Mouse (Mus musculus) monocyte, adult 2 months (primary cell): ENCODE data around the gene Tab1.
A peak's percentile ranks its signal among the peaks of the same experiment; 100 is the strongest.

Experiments used
- DNase-seq, 2 experiments: peaks; one replicate each; pipeline ENCODE4 v3.0.0; 2022; ENCODE audit warnings: low spot score in 2 of 2, low read depth in 1 of 2

Tab1 gene

DNA sequence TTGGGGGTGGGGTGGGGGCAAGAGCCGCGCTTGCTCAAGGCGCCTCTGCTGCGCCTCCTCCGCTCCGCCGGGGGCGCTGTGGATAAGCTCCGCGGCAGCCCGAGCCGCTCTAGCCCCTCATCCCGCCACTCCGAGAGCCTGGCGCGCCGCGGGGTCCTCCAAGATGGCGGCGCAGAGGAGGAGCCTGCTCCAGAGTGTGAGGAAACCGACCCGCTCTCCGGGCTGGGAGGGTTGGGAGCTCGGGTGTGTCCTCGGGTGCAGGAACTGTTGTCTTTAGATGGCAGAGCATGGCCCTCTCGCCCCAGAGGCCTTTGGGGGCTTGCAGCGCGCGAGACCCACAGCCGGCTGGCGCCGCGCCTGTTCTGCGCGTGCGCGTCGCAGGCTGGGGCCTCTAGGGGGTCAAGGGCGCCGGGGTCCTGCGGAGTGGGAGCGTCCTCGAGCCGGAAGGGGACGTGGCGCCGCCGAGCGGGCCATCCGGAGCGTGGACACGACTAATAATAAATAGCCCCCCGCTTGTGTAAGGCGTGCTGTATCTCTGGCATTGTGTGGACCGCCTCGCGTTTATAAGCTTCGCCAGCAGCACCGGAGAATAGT, at the start of gene Tab1:
Gene Tab1, plus strand, starts transcription at position 135 of the 594 bp plus-strand sequence.
- DNase-seq, result peak; percentile 68 to 82

DNA sequence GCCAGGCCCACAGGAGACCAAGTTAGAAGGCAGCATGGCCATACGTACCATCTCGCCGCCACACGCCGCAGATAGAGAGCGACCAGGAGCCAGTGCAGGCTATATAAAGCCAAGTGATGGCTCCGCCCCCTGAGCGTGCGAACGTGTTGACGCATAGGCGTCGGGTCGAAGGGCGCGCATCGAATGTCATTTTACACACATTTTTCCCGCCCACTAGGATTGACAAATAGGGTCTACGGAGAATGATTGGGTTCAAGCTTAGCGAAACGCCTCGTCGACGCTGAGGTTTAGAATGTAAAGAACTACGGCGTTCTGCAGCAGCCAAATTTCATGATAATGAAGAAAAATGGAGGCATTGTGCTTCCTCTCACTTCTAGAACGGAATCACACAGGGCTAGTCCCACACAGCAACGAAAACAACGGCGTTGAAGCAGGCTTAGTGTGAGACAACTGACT, 49.6 kb upstream of the Tab1 start:
- DNase-seq, result peak; percentile 97 to 98

DNA sequence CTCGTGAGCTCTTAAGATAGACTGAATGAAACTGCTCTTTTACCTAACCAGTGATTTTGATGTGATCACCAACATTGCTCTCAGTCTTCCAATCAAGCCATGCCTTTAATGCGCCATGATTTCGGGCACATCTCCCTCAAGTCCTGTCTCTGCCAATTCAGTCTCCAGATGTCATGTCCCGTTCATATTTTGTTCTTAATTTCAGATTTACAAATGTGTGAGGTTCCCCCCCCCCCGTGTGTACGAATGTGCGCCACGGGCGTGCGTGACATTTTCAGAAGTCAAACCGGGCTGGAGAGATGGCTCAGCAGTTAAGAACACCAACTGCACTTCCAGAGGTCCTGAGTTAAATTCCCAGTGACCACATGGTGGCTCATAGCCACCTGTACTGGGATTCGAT, 49.2 kb upstream of the Tab1 start:
- no peak for DNase-seq

DNA sequence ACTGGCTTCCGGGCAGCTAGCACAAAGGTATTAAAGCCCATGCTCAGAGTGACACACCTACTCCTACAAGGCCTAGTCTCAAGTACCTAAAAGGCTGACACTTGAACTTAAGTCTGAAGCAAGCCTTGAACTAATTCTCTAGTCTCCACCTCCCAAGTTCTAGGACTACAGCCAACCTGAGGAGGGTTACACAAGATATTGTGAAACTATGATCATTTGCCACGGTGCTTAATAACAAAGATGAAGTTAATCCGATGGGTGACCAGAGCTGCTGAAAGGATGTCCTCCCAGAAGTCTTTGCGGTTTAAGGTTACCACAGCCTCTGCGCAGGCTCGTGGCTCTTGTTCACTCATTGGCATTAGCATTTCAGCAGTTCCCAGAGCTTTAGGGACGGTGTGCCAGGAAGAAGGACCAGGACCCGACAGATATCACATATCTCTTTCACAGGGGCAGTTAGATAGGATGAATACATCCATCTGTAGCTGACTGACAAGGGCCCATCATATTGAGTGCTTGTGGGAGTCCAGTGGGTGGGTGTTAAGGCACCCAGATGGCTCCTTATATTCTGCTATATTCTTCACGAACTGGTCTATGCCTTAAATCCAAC, 45.4 kb upstream of the Tab1 start:
- no peak for DNase-seq

DNA sequence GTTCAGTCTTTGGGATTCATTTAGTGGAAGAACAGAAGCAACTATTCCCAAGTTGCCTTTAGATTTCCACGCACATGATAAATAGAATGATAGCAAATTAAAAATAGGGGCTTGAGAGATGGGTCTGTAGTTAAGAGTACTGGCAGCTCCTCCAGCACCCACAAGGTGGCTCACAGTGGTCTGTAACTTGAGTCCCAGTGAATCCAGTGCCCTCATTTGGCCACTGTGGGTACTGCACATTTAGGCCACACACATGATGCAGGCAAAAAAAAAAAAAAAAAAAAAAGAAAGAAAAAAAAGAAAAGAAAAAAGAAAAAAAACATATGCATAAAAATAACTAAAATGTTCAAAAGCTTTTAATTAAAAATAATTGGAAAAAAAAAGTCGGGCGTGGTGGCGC, 44.3 kb upstream of the Tab1 start:
- DNase-seq, result peak; percentile 68 to 87

DNA sequence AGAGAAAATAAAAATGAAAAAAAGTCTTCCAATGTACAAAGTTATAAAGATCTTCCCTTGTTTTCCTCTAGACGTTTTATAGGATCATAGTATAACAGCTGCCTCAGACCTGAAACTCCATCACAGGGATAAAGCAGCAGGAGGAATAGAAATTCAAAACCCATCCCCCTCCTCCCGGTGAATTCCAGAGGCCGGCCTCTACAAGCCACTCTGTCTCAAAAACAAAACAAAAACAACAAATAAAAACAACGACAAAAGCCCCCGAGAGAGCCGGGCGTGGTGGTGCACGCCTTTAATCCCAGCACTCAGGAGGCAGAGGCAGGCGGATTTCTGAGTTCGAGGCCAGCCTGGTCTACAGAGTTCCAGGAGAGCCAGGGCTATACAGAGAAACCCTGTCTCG, 42.8 kb upstream of the Tab1 start:
- no peak for DNase-seq

DNA sequence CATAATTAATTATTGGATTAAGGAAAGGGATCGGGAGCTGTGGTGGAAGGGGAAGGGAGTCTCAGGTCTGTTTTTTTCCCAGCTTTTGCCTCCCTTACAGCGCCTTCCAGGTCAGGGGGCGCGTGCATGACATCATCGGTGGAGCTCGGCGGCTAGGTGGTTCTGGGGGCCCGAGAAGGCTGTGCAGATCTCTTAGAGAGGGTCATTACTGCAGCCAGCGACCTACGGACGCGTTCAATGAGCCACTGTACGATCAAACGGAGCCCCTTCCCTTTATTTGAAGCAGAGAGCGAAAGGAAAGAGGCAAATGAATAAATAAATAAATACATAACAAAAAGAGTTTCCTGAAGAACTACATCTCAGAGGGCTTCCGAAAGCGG, 42.2 kb upstream of the Tab1 start:
- no peak for DNase-seq

DNA sequence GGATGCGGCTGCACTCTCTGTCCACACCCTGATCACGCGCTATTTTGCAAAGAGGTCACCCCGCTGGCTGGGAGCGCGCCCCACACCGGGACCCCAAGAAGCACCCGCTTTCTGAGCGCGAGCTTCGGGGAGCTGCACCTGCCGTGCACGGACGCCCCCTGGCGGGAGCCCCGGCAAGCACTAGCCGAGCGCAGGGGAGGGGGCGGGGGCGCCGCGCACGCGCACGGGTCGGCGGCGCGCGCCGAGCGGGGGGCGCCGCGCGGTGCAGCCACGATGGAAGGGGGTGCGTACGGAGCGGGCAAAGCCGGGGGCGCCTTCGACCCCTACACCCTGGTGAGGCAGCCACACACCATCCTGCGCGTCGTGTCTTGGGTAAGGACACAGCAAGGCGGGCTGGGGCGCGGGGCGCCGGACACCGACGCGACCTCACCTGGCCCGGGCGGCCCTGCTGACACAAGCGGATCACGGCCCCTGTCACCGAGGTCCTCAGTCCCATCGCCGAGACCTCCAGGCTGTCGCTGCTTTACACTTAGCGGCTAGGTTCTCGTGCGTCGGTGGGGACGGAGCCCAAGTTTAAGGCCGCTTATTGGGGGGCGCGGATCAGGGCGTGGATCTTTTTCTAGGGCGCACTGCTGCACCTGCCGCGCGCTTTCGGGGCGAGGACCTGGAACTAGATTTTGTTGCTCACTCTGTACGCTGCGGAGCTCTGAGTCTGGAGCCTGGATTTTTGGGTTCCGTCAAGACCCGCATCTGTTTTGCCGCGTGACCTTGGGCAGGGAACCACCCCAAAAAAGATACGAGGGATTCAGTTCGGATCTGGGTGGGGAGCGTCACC, 41.6 kb upstream of the Tab1 start, which contains the start of the genes Syngr1 and Rpl3:
Gene Syngr1, plus strand, starts transcription at position 214 of the 835 bp plus-strand sequence.
Gene Rpl3, minus strand, starts transcription at position 748 of the 835 bp plus-strand sequence.
- DNase-seq, result peak in 1 of 2 experiments; percentile 41

DNA sequence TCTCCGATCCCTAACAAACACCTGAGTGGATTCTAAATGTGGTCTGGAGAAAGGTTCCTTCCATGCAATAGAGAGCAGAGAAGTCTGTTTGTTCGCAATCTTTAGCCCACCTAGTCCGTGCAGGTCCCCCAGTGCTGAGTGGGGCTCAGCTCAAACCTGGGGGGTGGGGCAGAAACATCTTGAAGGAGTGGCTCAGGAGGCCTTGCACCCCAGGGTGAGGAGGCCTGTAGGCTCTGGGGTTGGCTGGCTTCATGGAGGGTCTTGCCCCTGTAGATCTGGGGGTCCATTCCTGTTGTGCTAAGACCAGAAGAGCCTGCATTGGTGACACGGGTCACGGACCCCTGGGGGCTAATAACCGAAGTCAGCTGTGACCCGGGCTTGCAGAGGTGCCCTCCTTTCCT, 40.9 kb upstream of the Tab1 start:
- no peak for DNase-seq

DNA sequence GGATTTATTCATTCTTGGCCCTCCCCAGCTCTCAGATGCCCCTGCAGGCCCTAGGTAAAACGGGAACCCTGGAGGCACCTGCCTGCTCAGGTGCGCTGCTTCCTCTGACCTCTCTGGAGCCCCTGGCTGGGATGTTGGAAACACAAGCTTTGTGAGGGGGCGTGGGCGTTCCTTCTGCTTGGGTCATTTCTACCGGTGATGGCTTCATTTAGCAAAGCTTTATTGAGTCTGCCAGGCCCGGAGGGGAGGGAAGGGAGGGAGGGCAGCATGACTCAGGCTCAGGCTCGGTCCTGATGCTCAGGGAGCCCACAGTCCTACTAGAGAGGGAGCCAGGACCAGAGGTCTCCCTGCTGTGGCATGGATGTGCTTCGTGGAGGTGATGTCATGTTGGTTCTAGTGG, 40.3 kb upstream of the Tab1 start:
- DNase-seq, result no peak

DNA sequence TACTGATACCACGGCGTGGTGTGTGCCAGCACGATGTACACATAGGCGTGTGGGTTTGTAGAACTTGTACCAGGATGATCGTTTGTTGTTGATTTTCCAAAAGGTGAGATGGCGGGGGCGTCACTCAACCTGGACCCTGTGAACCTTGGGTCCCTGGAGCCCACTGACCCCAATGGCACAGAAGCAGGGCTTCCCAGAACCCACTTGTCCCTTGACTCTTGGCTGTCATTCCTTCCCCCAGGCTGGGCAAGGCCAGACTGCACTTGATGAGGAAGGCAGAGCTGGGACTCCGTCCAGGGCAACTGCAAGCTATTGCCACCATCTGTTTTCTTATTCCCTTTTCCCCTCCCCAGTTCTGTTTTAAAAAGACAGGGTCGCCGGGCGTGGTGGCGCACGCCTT, 38.7 kb upstream of the Tab1 start:
- no peak for DNase-seq

DNA sequence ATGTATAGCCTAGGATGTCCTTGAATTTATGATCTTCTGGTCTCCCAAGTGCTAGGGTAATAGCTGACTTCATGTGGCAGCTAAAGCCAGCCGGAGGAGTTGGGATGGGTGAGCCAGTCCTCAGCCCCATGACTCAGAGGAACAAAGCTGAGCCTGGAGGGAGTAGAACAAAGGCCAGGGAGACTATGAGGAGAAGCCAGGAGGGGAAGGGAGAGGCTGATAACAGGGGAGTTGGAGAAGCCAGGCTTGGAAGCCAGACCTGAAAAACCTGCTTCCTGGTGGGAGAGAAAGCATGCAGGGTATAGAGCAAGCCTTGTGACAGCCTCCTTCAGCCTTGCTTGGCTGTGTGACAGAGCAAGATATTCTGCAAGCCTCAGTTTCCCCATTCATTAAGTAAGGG, 37.3 kb upstream of the Tab1 start:
- no peak for DNase-seq

DNA sequence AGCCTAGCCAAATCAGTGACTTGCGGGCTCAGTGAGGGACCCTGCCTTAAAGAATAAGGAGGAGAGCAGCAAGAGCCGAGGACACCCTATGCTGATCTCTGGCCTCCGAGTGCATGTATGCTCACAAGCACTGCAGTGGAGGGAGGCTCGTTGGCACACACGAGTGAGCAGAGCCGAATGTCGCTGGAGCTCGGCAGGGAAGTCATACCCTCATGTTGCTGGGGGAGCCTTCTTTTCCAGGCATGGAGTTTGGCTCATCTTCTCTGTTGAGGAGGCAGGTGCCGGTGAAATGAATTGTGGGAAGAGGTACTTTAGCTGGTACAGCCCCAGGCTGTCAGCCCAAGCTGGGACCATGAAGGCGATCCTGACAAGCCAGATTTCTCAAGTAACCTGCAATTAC, 36.5 kb upstream of the Tab1 start:
- DNase-seq, result no peak

DNA sequence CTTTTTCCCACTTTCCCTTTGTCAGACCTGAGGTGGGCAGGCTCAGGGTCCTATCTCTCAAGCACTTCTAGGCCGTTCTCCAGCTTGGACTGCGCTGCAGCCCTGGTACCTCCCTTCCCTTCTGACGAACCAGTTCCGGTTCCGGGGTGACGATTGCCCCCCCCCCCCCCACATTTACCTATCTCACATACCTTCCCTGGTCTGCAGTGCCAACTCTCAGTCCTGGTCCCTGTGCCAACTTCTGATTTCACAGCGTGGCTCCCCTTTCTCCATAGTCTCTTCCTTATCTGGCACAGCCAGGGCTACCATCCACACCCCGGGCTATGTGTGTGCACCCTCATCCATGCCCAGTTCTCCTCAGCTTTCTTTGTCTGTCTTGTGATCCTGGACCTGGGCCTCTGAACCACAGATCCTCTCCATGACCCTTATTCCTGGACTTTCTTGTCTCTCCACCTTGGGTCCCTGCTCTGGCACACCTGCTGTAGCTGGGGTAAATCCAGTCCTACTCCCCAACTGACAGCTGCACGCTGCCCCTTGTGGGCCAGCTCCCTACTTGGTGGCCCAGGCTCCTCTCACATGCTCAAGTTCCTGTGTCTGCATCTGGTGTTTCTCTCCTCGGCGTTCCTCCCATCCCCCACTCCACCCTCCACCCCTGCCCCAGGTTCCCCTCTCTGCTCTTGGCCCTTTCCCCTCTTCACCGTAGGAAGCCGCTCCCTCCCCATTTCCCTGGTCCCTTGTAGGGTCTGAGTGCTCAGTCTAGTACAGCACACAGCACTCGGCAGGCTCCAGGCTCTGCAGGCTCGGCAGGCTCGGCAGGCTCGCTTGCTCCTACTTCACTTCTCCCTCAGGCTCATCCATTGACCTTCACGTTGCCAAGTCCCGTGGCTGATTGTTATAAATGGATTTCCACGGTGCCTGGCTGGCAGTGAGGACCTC, 35.7 kb upstream of the Tab1 start:
- DNase-seq, result no peak

DNA sequence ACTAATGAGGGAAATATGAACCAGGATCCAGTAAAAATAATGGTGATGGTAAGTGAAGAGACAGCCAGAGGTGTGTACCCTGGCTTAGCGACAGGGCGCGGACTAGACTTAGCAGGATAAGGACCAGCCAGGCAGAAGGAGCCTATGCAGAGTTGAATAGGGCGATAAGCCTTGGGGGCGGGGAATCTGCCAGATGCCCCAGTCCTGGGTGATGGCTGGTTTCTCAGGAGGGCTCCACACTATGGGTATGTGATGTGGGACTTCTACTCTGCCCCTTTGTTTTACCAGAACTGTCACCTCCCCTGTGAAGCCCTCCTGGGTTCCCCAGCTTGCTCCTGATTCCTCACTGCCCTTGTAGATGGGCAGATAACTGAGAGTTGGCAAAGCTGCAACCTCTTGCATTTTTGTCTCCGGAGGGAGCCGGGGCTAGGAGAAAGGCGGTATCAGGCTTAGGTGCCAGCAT, 34.9 kb upstream of the Tab1 start:
- no peak for DNase-seq

DNA sequence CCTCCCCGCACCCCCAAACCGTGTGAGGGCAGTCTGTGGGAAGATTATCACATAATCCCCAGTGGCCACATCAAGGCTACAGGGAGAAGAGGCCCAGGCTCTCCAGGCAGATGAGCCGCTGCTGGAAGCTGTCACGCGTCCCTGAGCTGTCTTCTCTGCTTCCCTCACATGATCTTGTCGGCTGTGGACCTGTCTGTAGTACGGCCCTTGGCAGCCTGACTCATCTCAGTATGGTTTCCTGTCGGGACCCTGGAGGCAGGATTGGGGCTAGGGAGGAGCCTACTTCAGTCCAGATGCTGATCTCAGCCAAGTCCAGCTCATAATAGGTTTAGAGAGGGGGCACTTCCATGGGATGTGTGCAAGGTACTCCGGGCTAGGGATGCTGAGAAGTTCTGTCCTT, 34.1 kb upstream of the Tab1 start:
- no peak for DNase-seq

DNA sequence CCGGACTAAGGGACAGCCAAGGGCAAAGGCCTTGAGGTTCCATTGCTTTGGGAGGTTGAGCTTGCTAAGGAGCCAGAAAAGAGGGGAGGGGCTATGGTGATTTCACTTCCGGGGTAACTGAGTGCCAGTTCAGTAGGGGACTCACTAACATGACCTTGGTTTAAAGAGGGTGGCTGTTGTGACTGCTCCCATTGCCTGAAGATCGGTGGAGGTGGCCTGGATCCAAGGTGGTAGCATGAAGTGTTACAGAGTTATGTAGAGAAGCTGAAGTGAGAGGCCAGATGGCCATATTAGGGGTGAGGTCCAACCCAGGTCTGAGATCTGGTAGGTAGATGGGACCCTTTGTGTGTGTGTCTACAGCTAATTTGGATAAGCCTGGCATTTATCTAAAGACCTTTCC, 33.5 kb upstream of the Tab1 start:
- DNase-seq, result no peak

DNA sequence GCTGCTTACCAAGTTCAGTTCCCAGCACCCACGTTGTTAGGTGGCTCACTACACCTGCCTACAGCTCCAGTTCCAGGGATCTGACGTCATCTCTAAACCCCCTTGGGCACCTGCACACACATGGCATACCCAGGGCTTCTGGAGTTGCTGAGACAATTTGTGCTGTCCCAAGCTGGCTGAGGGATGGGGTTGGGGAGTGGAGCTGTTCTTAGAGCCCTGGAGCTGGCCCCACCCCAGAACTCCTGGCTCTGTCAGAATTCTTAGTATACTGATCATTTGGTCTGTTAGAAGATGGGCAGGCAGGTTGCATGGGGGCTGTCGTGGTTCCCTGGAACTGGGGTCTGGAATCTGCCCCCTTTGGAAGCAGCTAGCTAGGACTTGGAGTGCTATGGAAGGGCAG, 32.7 kb upstream of the Tab1 start:
- no peak for DNase-seq

DNA sequence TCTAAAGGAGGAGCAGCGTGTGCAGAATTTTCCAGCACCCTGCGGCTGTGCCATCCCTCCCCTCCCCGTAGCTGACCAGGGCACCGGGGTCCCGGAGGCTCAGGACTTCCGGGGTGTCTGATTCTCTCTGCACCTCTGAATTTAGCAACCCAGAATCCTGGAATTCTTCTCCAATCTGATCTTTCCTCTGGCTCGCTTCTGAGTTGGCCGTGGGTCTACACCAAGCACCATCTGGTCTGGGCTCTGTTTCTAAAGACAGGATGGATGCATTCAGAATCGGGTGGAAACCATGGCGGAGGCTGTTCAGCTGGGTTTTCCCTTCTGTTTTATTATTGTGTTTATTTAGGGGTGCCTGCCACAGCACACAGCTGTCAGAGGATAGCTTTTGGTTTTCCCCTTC, 32.1 kb upstream of the Tab1 start:
- DNase-seq, result no peak

DNA sequence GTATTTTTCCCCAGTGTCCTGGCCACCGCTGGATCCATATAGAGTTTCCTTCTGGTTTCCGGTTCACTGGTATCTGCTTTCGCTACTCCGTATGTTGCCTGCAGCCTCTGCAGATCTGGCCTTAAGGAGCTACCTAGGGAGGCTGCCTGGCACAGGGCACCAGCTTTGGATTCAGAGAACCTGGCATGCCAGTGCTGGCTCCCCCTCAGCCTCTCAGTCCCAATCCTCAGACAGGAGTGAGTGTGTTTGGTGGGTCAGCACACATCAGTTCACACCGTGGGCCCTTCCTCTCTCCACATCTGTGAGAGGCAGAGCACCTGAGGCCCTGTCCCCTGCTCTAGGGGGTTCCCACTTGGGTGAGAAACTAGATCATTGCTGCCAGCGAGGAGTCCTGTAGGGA, 31.4 kb upstream of the Tab1 start:
- DNase-seq, result no peak

DNA sequence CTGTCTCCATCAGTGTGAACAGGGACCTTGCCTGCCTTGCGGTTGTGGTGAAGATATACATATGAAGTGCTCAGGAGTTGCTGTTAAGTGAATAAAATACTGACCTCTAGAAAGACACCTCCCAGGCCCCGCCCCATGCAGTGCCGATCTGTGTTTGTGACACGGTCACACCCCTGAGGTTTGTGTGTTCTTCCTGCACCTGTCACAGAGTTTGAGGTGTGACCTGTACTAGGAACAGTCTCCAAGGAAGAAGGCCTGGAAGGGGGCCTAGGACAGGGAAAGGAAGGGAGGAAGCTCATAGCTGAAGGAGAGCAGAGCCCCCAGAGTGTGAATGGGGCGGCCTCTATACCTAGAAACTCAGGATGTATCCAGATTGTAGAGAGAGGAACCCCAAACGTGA, 30.4 kb upstream of the Tab1 start:
- no peak for DNase-seq
